Mouse (Mus musculus): ENCODE data around the gene Prkcb. TPM values are rescaled to one million over a fixed set of nuclear protein-coding genes. Genes with fewer than 3 reads are reported as not detected.
A peak's percentile ranks its signal among the peaks of the same experiment; 100 is the strongest.

Gene Prkcb
- polyA plus RNA-seq, 1 experiment = 74.2 TPM

DNA sequence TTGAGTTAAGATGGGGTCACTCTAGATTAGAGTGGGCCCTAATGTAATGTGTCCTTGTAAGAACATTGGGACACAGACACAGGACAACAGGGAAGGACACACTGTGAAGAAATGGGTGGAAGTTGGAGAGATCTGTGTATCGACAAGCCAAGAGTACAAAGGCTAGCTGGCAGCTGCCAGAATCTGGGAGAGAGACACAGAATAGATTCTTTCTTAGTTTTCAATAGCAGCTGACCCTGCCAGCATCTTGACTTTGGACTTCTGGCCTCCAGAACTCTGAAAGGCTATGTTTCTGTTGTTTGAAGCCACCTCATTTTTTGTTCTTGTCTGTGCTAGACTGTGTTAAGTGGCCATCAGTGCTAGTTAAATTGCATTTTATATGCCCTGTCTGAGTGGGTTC is 276.8 kb downstream of the Prkcb start:
- no peak for DNase-seq (ENCODE audit: low read depth)
- TF ChIP-seq POLR2A (IDR thresholded peaks at IDR 0.05; ENCODE audit: borderline replicate concordance, extremely low read depth, insufficient read depth, insufficient read length, poor library complexity, severe bottlenecking) (no peak), CTCF (IDR thresholded peaks at IDR 0.05; ENCODE audit: borderline replicate concordance, extremely low read depth, insufficient read depth, insufficient read length) (no peak)

DNA sequence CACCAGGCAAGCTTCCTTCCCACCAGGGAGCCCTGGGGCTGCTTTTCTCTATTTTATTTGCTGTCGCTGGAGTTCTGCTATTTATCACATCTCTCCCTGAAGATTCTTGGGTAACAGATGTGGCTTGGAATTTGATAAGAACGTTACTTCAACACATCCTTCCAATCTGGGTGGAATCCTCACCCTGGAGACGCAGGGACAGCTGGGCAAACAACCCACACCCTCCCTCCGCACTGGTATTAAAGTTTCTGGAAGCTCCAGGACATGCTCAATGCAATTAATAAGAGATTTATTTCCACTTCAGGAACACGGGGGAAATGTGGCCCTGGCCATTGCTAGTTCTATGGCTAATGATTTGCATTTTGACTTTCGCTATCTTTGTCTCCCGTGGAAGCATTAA is 277.5 kb downstream of the Prkcb start:
- TF ChIP-seq CTCF (IDR thresholded peaks at IDR 0.05; ENCODE audit: borderline replicate concordance, extremely low read depth, insufficient read depth, insufficient read length) = no peak
- no peak for TF ChIP-seq POLR2A (IDR thresholded peaks at IDR 0.05; ENCODE audit: borderline replicate concordance, extremely low read depth, insufficient read depth, insufficient read length, poor library complexity, severe bottlenecking)
- DNase-seq (ENCODE audit: low read depth) = no peak

- TF ChIP-seq CTCF (IDR thresholded peaks at IDR 0.05; ENCODE audit: borderline replicate concordance, extremely low read depth, insufficient read depth, insufficient read length) = no peak
- no peak for TF ChIP-seq POLR2A (IDR thresholded peaks at IDR 0.05; ENCODE audit: borderline replicate concordance, extremely low read depth, insufficient read depth, insufficient read length, poor library complexity, severe bottlenecking)
- no peak for DNase-seq (ENCODE audit: low read depth)
Observed at GRCm38 (mm10) chr7:122568787-122569186, 280.2 kb downstream of the Prkcb start.

DNA sequence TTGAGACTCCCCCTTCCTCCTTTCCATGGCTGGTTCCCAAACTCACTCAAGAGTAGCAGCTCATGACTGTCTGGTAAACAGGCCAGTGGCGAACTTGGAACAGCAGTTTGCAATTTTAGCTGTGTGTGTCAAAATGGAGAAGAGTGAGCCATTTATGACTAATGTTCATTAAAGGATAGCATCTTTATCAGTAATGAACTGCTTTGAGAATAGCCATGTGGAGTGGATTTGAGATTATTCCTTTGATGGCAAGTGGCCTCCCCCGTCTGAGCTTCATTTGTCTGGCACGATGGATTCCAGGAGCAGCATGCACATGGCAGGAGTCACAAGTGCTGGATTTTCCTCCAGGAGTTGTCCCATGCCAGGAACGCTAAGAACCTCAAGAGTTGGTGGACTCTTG is 281.9 kb downstream of the Prkcb start:
- DNase-seq (ENCODE audit: low read depth) = no peak
- TF ChIP-seq POLR2A (IDR thresholded peaks at IDR 0.05; ENCODE audit: borderline replicate concordance, extremely low read depth, insufficient read depth, insufficient read length, poor library complexity, severe bottlenecking) = no peak
- no peak for TF ChIP-seq CTCF (IDR thresholded peaks at IDR 0.05; ENCODE audit: borderline replicate concordance, extremely low read depth, insufficient read depth, insufficient read length)

DNA sequence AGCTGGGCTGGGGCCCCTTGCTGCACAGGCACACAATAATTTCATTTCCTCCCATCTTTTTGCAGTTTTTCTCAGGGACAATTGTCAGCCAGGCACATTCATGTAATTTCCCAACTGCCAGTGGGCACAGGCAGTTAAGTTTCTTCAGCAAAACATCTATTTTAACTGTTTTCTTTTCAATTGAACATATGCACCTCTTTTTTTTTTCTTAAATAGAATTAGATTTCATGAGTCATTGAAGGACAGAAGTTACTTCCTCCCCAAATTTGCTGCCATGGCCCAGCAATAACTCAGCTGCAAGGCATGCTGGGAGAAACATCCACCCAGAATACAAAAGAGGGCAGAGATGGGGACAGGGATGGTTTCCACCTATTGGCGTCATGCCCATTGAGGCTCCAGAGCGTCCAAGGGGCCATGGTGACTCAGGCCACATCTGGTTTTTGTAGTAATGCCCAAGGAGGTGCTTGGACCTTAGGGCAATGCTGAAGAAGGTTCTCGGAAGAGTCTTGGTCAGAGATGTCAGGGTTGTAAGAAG is 284.6 kb downstream of the Prkcb start:
- TF ChIP-seq POLR2A (IDR thresholded peaks at IDR 0.05; ENCODE audit: borderline replicate concordance, extremely low read depth, insufficient read depth, insufficient read length, poor library complexity, severe bottlenecking) (no peak), CTCF (IDR thresholded peaks at IDR 0.05; ENCODE audit: borderline replicate concordance, extremely low read depth, insufficient read depth, insufficient read length) (no peak)
- no peak for DNase-seq (ENCODE audit: low read depth)

DNA sequence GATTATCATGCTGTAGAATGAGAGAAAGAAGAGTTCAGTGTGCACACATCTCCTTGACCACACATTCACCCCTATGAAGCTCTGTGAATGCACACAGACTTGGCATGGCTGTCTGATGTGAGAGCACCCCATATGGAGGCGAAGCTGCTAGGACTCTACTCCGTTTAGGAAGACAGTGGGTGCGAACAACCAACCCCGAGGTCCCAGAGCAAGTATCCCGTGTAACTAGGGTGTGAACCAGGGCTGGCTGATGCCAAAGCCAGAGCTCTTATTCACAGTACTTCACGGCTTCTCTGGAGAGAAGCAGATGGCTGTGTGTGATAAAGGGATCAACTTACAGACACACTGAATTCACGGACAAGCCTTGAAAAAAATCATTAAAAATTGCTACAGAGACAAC is 285.9 kb downstream of the Prkcb start:
- TF ChIP-seq CTCF (IDR thresholded peaks at IDR 0.05; ENCODE audit: borderline replicate concordance, extremely low read depth, insufficient read depth, insufficient read length) (no peak), POLR2A (IDR thresholded peaks at IDR 0.05; ENCODE audit: borderline replicate concordance, extremely low read depth, insufficient read depth, insufficient read length, poor library complexity, severe bottlenecking) (no peak)
- peak; percentile 20 for DNase-seq (ENCODE audit: low read depth)

- no peak for DNase-seq (ENCODE audit: low read depth)
- no peak for TF ChIP-seq CTCF (IDR thresholded peaks at IDR 0.05; ENCODE audit: borderline replicate concordance, extremely low read depth, insufficient read depth, insufficient read length)
- TF ChIP-seq POLR2A (IDR thresholded peaks at IDR 0.05; ENCODE audit: borderline replicate concordance, extremely low read depth, insufficient read depth, insufficient read length, poor library complexity, severe bottlenecking) = no peak
Observed at GRCm38 (mm10) chr7:122575056-122575455, 286.5 kb downstream of the Prkcb start.

GRCm38 (mm10) chr7:122575506-122575905 is 287.0 kb downstream of the Prkcb start:
- TF ChIP-seq CTCF (IDR thresholded peaks at IDR 0.05; ENCODE audit: borderline replicate concordance, extremely low read depth, insufficient read depth, insufficient read length) (no peak), POLR2A (IDR thresholded peaks at IDR 0.05; ENCODE audit: borderline replicate concordance, extremely low read depth, insufficient read depth, insufficient read length, poor library complexity, severe bottlenecking) (no peak)
- DNase-seq (ENCODE audit: low read depth) = peak; percentile 42

- TF ChIP-seq CTCF (IDR thresholded peaks at IDR 0.05; ENCODE audit: borderline replicate concordance, extremely low read depth, insufficient read depth, insufficient read length) (no peak), POLR2A (IDR thresholded peaks at IDR 0.05; ENCODE audit: borderline replicate concordance, extremely low read depth, insufficient read depth, insufficient read length, poor library complexity, severe bottlenecking) (no peak)
- no peak for DNase-seq (ENCODE audit: low read depth)
Observed at GRCm38 (mm10) chr7:122577571-122577970, 289.0 kb downstream of the Prkcb start.

DNA sequence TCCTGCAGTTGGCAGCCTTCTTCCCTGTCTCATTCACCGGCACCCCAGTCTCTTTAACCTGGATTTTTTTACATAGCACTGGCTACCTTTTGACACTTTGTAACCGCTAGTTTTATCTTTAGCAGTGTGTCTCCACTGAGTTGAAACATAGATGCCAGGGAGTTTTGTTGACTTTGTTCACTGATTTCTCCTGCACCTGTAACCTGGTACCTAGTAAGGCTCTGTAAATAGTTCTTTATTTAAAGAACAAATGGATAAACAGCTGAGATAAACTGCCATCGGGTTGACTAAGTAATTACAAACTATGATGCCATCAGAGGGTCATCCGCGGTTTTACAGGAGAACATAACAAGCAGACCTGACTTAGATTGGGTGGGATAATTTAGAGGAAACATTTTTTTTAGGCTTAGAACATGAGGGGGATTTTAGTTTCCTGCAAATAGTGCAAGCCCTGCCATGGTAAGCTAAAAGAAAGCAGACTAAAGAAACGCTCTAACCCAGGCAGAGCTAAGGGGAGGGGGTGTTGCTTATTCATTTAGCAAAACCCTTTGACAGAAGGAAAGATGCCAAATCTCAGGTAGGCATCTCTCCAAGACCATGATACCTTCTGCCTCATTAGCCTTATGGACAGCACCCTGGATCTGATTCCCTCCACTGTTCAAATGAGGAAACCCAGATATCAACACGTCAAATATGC is 291.1 kb downstream of the Prkcb start:
- no peak for TF ChIP-seq POLR2A (IDR thresholded peaks at IDR 0.05; ENCODE audit: borderline replicate concordance, extremely low read depth, insufficient read depth, insufficient read length, poor library complexity, severe bottlenecking)
- TF ChIP-seq CTCF (IDR thresholded peaks at IDR 0.05; ENCODE audit: borderline replicate concordance, extremely low read depth, insufficient read depth, insufficient read length) = no peak
- no peak for DNase-seq (ENCODE audit: low read depth)

GRCm38 (mm10) chr7:122580158-122580475 is 291.6 kb downstream of the Prkcb start:
- DNase-seq (ENCODE audit: low read depth) = no peak
- TF ChIP-seq POLR2A (IDR thresholded peaks at IDR 0.05; ENCODE audit: borderline replicate concordance, extremely low read depth, insufficient read depth, insufficient read length, poor library complexity, severe bottlenecking) (no peak), CTCF (IDR thresholded peaks at IDR 0.05; ENCODE audit: borderline replicate concordance, extremely low read depth, insufficient read depth, insufficient read length) (no peak)
